Mouse (Mus musculus) cerebellum, adult 2 months (tissue): ENCODE measurements at regions not wholly inside any gene's neighbourhood (a gene's known extent, or its start where the extent isn't known, plus 50 kb on each side); places are given as distances from the start of the nearest gene placed in this dataset.

Source experiments
- CTCF ChIP-seq: fragments of 200-500 bp; IDR thresholded peaks from 2 replicates; pipeline ENCODE4 v1.5.1; 2011; ENCODE audit warnings: low read depth, mild to moderate bottlenecking, control low read depth, low read length, moderate library complexity, borderline replicate concordance; ENCODE audit not compliant: insufficient read depth
- POLR2A ChIP-seq: fragments of 200-500 bp; IDR thresholded peaks from 2 replicates; pipeline ENCODE4 v1.6.1; 2011; ENCODE audit warnings: low read length, control low read depth, borderline replicate concordance; ENCODE audit not compliant: insufficient read depth

DNA sequence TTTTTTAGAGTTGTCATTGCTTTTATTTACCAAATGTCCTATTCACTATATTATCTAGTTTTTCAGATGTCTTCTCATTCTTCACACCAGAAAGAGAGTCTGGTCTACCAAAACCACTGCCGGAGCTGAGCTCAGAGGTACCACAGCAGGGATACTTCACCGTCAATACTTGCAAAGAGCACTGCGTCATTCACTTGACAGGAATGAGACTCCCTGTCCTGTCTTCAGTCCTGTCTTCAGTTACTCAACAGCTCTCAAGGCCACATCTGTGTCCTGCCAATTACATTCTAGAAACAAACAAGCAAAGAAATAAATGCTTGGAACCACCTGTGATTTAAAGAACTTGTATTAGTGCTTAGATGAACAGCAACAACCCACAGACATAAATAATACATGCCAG, 194.6 kb upstream of the Ap5m1 start:
- TF ChIP-seq CTCF: no peak
- TF ChIP-seq POLR2A: no peak
